Mouse (Mus musculus): ENCODE data around the gene Ank.

Gene Ank

DNA sequence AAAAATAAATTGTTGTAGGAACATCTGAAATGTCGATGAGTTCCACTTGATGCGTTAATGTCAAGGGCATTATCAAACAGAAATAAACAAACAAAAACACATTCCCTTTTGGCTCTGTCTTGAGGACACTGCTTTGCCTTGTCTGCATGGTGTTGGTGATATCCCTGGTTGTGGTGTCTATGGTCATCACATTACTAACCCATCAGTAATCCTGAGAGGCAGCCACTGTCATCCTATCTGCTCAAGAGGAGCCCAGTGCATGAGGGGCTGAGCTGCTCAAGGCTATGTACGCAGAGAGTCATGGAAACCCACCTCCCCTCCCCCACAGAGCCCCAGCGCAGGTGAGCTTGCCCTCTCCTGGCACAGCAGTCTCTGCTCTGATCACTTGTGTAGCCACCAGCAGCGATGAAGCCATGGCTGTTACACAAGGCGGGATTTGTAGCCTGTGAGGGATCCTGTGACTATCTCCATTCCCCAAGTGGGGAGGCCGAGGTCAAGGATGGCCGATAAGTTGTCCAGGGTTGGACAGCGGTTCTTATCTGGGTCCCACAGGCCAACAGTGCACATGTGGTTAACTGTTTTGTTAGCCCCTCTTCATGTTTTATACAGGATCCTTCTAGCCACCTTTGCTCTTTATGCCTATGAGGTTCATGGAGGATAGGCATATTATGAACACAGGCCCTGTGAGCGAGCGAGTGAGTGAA, 30.3 kb downstream of the Ank start:
- no peak for DNase-seq (ENCODE audit: low read depth, low spot score)

DNA sequence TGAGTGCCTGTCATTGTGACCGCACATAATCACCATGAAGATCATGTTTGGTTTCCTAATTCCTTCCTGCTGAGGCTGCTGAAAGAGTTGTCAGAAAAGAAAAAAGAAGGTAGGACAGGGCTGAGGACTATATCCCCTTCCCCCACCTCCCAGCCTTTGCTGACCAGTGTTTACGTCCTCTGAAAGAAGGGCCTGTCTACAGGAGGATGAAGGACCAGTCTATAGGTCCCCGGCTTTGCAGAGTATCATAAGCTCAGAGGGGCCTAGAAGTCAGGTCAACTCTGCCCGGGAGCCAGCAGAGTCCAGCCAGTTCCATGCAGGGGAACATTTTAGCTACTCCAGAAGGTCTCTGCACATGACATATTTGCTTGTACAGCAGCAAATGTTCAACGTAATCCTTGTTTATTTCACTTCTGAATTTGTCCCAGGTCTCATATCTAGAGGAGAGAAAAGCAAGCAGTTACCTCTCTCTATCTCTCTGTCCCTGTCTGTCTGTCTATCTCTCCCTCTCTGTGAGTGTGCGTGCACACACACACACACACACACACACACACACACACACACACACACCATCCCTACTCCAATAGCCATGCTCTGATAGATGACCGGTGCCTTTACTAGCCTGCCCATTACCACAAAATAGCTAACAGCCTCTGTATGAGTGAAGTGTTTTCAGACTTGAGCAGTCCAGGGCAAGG, 31.0 kb downstream of the Ank start:
- DNase-seq (ENCODE audit: low read depth, low spot score), result no peak

DNA sequence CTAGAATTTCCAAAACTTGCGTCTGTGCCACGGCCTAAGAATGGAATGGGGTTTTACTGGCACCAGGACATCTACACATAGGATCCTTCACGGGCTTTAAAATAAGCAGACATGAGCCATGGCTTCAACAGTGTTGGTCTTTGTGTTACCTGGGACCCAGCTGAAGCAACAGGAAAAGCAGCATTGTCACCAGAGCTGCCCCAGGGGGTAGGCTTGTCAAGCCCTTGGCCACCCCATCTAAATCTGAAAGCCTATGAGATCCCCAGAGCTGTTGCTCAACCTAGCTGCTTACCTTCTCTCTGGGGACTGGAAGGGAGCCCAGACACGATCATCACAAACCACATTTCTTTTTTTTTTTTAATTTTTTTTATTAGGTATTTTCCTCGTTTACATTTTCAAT, 31.6 kb downstream of the Ank start:
- no peak for DNase-seq (ENCODE audit: low read depth, low spot score)

DNA sequence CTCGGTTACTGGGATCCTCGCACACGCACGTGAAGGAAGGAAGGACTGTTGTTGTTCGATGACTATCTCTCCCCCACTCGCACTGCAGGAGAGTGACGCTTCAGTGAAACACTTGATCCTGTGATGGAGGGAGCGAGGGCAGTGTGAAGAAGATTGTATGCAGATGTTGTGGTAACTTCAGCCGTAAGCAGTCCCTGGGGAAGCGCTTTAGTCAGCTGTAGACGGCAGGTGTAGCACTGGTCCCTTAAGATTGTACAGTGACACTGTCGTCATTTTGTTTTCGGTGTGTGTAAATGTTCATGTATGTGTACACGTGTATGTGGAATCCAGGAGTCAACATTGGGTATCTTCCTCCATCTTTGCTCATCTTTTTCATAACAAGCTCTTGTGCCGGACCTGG, 33.9 kb downstream of the Ank start:
- DNase-seq (ENCODE audit: low read depth, low spot score), result no peak

DNA sequence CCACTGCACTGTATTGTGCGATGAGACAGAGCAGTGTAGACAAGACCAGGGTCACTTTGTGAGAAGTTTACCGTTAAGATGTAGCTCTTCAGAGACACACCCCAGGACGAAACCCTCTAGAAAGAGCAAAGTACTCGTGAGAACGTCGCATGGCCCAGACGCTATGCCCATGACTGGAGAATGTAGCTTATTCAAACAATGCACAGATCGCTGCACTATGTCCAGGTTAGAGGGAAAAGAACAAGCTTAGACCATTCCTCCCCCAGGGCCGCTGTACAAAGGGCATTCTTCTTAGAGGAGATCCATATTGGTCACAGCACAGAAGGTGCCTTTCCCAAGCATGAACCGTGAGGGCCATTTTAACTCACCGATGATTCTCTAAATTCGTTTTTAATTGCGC, 35.9 kb downstream of the Ank start:
- DNase-seq (ENCODE audit: low read depth, low spot score), result no peak

DNA sequence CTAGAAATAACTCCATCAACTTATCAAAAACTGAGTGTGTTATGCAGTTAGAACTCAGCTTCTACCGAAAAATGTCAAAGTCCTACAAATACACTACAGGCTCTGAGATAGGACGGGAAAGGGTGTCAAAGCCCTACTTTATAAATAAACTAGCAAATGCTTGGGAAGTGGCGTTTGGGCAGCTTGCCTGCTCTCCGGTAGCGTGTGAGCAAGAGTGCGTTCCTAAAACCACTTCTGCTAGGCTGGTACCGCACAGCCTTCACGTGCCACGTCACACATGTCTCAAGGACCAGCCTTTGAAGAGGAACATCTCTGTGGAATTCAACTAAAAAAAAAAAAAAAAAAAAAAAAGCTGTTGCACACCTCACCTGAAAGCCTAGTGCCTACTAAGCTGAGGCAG, 36.7 kb downstream of the Ank start:
- DNase-seq (ENCODE audit: low read depth, low spot score), result no peak

DNA sequence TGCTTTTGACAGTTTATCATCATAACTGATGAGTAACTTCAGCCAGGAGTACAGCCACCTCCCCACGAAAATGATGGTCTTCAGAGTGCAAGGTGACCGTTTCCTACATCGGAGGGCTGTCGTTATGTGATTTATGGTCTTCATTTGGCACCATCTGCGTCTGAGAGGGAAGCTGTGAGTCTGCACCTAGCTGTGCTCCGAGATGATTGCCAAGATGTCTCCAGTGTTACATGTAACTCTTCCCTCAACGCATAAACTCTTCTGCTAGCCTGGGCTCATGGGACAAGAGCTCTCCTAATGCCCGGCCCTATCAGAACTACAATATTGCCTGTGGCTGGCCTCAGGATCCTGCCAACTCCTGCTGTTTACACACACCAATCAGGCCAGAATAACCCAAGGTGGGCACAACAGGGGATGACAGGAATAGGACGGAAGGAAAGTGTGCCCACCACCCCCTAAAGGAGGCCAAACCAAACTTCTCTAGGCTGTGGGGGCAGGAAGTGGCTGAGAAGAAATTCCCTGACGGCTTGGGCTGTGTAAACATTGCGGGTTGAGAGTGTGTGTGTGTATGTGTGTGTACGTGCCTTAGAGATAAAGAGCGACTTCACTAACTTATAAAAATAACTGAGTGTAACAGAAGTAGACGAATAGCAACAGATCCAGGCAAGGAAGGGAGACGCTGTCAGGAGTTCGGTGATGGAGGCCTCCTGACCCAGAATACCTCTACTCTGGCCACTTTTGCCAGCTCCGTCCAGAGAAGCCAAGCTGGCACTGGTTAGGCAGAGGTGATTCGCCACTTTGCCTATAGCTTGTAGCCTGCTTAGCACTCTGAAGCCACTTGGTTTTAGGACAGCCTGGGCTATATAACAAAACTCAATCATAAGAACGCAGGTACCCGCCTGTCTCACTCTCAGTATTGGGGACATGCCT, 37.6 kb downstream of the Ank start:
- no peak for DNase-seq (ENCODE audit: low read depth, low spot score)

DNA sequence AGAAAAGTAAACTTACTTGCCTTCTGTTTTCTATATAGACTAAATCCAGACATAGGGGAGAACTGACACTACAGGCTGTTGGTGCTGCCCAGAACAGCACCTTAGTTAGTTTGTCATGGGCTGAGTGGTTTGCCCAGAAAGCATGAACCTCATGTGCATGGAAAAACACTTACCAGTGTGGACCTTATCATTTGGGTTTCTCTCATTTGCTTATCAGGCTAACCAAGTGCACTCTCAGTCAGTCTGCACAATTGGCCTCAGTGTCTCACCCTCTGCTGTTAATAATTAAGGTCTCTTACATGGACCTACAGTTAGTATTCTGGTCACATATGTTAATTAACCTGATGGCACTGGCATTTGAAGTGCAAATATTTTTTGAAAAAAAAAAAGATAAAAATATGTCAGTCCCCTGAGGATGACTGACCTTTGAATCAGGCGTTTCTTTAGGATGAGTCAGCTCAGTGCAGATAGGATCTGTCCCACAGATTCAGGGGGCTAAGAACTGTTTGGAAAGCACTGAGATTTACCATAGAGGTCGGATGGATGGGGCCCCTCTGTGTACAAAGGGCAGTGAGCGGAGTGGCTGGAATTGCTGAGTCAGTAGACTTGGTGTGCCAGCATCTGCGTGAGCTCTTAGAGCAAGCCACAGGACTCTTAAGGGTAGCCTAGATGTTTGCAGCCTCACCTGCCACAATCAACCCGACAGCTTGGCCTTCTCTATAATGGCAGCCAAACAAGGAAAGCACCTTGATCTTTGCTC, 39.8 kb downstream of the Ank start:
- no peak for DNase-seq (ENCODE audit: low read depth, low spot score)

DNA sequence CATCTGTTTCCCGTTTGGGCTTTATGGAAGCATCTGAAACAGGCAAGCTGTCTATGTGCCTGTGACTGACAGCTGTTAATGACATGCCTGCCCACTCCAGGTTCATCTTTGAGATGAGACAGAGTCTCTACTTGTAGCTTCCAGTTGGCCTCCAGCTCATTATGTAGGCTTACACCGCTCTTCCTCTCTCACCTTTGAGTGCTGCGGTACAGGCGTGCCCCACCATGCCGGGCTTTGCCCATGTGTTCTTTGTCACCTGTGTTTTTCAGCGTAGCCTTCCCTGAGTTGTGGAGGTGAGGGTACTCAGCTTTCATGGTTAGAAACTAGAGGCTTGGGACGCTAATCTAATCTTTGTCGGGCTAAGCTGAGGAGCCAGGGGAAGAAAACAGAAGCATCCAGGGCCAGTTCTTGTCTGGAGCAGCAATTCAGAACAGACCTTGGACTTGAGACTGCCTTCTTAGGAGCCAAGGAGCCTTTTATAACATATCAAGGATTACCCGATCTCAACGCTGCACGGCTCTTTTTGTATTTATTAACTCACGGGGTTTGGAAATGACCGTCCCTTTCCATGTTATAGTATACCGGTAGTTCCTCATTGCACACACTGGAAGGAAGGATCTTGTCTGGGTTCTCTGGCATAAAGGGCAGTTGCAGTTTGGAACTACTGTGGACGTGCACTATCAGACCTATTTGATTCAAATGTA, 40.6 kb downstream of the Ank start:
- no peak for DNase-seq (ENCODE audit: low read depth, low spot score)

DNA sequence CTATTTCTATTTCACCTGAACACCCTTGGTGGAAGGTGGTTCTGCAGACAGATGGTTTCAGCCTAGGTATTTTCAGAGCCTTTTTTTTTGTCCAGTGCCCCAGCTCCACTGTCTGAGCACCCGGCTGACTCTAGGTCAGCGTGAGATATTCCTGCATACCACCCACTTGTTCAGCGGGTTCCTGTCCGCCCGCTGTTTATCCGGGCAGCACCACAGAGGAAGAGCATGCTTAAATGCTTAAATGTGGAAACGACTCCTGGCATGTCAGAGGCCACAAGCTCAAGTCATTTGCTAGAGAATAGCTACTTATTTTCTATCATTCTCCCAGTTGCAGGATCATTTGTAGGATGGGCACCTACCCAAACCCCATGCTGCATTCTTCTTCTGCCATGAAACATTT, 41.7 kb downstream of the Ank start:
- DNase-seq (ENCODE audit: low read depth, low spot score), result no peak

DNA sequence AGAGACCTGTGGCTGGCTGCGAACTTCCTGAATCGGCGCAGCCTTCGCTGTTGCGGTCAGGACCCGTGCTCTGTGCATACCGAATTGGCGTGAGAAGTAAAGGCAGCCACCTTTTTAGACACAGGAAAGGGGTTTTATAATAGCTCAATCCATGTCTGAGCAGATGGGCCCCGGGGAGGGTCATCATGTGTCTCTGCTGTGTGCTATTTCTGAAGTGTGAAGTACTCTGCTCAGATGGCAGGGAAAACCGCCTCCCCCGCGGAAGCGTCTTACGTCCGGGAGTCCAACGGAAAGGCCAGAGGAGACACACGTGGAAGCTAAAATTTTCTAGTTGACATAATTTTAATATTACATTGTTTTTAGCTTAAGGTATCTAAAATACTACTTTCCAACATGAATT, 42.5 kb downstream of the Ank start:
- no peak for DNase-seq (ENCODE audit: low read depth, low spot score)

DNA sequence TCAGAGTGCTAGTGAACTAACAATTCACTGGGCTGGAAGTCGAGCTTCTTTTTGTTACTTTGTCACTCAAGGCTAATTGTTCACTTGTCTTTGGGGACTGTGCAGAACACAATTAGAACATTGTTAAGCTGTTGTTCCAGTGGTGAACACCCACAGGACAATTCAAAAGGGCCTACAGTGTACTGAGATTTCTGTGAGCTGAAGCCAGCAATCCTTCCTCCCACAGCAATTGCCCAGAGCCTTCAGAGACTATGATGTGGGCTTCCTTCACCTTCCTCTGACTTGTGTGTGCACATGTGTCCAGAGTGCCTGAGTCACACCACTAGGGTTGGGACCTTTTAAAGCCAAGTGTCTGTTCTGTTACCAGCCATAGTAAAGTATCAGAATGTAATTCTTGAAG, 50.5 kb downstream of the Ank start:
- DNase-seq (ENCODE audit: low read depth, low spot score), result no peak

DNA sequence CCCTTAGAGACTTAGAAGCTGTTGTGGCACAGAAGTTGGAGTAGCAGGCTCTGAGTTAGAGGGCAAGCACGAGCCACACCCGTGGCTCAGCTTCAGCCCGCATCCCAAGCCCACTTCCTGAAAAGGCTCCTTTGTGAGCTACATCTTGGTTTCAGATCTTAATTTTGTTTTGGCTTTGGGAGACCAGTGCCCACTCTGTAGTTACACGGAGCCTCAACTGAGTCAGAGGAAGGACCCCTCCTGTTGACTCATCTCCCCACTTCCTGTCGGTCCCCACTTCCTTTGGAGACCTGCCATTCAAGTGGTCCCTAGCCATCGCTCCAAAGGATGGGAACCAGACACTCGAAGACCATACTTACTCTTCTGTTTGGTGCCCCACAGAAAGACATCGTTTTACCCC, 51.5 kb downstream of the Ank start:
- no peak for DNase-seq (ENCODE audit: low read depth, low spot score)

DNA sequence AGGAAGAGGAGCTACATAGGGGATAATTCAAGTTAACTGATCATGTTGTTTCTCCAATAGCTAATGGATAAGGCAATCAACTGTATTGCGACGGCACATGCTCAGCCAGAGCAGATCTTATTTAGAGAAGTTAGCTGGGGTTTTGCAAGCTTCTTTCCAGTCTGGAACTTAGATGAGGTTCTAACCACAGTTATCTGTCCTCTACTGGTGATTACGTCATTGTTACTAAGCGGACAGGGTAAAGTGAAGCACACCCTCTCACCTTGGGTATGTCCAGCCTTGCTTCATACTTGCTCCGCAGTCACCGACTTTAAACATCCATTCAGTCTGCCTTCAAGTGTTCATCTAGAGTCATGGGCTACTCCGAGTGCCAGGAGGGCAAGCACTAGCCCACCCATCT, 53.4 kb downstream of the Ank start:
- DNase-seq (ENCODE audit: low read depth, low spot score), result no peak

DNA sequence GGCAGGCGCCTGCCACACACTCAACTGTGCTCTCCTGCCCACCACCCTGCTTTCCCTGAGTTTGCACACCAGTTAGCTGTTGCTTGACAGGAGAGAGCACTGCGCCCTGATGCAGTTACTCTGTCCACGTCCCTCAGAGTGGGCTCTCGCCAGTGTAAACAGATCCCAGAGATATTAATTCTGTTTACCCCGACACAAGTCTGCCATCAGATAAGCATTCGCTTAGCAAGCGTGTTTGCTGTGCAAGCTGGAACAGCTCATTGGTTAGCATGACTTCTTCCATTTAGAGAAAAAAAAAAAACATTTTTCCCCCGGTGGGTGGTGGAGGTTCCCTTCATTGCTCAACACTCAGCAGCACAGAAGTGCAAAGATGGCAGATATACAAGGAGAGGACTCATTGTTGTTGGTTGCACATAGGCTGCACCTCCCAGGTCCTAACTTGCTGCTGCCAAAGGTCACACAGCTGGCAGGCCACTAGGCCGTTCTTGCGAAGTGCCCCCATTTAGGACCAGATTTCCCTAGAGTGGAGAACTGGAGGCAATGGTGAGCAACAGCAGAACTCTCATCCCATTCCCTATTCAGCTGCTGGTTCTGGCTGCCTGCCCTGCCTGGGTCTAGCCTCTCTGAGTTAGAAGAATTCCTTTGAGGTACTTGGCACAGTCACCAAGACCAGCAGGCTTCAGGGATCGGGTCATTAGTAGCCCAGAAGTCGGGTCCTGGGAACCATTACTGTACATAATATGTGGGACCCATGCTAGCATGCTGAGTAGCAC, 58.9 kb downstream of the Ank start:
- no peak for DNase-seq (ENCODE audit: low read depth, low spot score)

DNA sequence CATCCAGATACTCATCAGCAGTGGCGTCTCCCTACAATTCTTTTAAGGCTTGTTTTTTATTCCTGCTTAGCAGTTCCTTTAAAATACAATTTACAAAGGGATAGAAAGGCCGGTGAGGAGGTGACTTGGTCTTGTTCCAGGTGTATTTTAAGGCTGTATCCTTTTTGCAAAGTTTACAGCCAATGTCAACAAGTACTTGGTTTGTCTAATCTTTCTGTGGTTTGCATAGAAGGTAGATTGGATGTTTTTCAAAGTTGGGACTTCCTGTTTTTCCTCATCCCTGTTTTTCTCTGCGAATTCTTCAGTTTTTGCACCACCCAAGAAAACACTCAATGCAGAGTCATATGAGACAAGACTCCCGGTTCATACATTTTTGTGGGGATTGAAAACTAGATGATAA, 62.4 kb downstream of the Ank start:
- DNase-seq (ENCODE audit: low read depth, low spot score), result no peak

DNA sequence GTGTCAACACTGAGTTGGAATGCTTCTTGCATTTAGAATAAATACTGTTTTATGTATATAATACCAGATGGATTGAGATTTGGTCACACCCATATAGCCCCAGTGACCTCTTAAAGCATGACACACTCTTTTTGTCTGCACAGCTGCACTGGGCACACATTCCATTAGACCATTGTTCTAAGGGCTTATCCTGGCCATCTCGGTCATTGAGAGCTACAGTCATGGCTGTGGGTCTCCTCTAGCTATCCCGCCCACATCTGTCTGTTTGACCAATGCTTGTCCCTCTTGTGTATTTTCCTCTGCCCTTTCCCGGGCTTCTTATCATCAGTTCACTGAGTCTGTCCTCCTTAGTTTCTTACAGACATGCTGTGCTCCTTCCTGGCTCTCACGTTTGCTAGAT, 63.5 kb downstream of the Ank start:
- DNase-seq (ENCODE audit: low read depth, low spot score), result no peak

DNA sequence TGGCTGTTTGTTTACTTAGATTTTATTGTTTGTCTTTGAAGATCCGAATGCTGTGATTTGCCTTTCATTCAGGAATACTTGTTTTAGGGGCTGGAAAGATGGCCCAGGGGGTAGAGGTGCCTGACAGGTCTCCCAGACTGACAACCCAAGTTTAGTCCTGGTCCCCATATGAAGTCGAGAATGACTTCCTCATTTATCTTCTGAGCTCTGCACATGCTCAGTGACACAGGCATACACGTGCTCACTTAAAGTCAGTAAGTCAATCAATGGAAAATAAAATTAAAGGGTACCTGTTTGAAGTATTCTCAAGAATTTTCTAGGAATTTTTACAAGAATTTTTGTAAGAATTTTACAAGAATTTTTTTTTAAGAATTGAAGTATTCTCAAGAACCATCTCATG, 66.6 kb downstream of the Ank start:
- DNase-seq (ENCODE audit: low read depth, low spot score), result no peak

DNA sequence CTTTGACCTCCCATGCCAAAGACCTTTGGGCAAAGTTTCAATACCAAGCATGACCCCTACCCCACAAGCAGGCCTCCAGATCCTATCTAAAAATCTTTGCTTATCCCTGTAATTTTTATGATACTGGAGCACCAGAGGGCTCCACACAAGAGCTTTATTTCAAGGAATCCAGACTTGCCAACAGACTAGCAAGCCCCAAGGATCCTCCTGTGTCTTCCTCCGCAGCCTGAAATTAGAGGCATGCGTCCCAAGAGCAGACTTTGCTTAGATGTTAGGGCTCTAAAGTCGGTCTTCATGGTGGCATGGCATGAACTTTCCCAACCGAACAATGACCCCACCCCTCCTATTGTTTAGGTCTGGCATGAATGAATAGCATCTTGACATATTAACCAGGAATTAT, 69.2 kb downstream of the Ank start:
- DNase-seq (ENCODE audit: low read depth, low spot score), result no peak

DNA sequence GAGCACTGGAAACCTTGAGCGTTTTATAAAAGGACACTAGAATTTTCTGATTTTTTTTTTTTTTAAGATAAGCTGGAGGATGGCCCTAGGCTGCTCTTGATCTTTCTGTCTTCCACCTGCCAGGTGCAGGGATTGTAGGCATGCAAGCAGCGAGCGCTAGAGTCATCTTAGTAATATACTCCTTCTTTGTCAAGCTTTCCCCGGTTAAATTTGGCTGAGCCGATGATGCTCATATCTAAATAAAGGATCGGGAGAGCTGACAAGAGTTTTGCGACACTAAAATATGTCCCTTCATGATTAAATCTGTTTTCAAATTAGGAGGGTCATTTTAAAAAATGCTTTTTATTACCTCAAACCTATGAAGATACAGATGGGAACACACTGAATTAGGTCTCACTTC, 69.7 kb downstream of the Ank start:
- DNase-seq (ENCODE audit: low read depth, low spot score), result no peak

DNA sequence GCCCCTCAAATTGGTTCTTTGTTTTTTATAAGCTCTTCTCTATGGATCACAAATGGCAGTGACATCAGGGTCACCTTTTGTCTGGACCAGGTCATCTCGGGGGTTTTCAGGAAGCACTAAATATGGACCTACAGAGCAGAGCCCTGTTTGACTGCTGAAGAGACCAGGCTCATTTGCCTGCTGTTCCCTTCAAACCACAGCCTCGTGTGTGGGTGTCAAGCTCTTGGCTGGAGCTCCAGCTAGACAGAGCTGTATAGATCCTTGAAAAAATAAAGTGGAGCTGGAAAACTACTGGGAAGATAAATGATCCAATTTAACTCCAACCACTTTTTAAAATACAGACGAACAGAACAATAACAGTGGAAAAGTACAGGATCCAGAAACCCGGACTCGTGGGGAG, 70.3 kb downstream of the Ank start:
- DNase-seq (ENCODE audit: low read depth, low spot score), result no peak

Data from retina, postnatal 7 days (tissue).